Mouse (Mus musculus): ENCODE results near the gene Rere. TPM values are rescaled to one million over a fixed set of nuclear protein-coding genes. Genes with fewer than 3 reads are reported as not detected.

The Rere gene
- polyA plus RNA-seq (2014; fragmentation: Illumina TruSeq; extraction: RNeasy Lipid Tissue Mini Kit (QIAGEN cat#74804); ENCODE audit: low read depth, low replicate concordance) = 28.1 TPM

DNA sequence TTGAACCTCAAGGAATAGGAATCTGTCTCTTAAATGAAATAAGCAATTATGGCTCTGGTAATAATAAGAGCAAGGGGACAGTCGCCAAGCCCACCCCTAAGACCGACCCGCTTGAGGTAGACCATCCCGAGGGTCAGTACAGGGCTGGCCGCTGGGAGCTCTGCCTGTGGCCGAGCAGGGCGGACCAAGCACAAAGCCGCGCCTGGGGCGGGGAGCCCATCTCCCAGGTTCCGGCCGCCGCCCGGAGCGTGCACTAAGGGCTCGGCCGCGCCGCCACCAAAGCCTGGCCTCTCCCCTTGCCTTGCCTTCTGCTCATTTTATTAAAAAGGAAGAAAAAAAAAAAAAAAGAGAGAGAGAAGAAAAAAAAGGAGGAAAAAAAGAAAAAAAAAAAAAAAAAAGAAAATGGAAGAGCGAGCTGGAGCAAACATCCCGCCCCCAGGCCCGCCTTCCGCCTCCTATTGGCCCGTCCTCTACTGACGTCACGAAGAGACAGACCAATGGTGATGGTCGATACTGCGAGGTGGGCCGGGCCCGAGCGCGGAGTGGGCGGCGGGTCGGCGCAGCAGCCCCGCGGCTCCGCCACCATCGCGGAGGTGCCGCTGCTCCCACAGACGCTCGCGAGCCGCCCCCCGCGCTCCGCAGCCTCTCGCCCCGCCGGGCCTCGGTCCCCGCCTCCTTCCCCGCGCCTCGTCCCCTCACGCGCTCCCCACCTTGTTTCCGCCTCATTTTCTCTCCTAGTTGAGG is at the start of gene Rere:
Rere (plus strand) TSS at position 629 of the 744 bp plus-strand sequence.

DNA sequence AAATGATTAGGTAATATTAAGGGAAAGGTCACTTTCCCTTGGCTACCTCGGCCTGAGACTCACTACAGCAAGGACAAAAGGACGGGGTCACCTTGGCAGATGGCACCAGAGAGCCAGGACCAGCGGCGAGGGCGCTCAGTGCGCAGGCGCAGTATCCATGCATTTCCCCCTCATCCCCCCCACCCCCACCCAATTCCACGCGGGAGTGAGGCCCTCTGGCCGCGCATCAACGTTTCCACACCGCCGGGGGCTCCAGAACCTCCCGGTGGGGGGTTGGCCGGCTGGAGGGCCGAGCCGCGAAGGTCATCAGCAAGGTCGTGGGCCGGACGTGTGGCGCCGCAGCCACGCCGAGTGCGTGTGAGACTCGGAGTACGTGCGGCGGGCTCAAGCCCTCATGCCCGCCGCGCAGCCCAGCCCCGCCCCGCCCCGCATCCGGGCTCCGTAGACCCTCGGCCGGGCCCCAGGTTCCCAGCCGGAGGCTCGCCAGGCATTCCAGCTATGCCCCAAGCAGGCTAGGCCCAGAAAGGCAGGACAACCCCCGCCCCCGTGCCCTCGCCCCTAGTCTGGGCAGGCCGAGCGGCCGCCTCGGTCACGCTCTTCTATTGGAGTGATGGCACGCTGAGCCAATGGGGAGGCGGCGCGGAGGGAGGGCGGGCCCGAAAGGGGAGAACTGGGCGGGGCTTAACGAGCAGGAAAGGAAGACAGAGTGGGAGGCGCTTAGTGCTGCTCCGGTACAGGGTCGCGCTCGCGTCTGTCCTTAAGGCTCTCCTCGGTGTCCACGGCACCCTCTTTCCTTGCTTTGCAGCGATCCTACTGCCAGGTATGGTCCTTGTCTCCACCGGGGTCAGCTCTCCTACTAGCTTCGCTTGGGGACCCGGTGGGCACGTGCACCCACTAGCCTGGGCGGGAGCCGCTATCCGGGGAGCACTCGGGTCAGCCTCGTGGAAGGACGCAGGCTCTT is 44.6 kb upstream of the Rere start, which contains the start of gene Eno1:
Eno1 (plus strand) TSS at position 201 of the 961 bp plus-strand sequence.

DNA sequence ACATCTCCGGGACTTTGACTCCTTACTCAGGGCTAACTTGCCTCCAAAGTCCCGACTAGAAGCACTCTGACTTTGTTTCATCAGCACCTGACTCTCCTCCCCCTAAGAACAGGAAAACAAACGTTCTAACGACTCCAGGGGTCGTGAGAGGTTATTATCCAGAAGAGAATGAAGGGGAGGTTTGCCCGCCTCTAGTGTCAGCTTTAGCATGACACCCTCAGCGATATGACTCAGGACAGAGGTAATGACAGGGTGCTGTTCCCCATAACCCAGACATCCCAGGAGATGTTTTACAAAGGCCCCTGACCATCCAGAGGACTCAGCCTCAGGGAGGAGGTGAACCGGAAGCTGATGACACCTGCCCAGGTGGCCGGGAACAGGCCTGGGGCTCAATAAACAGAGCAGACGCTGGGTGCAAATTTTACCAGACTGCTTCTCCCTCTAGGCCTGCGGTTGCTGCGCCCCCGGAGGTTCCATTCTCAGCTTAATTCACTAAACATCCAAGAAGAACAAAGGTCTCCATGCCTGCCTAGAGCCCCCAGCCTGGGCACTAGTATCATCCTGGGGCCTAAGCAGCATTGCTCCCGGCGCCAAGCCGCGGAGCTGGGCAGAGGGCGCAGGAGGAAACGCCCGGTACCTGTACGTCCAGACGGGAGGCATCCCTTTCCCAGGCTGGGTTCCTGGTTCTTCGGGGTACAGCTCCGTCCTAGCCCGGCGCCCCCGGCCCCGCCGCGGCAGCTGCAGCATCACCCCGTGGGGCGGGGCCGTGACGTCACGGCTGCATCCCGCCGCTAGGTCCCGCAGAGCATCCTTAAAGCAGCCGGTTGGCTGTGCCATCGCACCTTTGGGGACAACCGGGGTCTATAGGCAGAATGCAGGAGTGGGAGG is 370.2 kb downstream of the Rere start, which contains the start of gene Slc45a1:
Slc45a1 (minus strand) TSS at position 785 of the 888 bp plus-strand sequence.

Other genes starting within 250 kb of the Rere start
- gene Gpr157, start 194.3 kb upstream of the Rere start, polyA plus RNA-seq (2014; fragmentation: Illumina TruSeq; extraction: RNeasy Lipid Tissue Mini Kit (QIAGEN cat#74804); ENCODE audit: low read depth, low replicate concordance) = 0.20 TPM
- 14.3 TPM for gene Slc2a5, start 162.4 kb upstream of the Rere start, polyA plus RNA-seq (2014; fragmentation: Illumina TruSeq; extraction: RNeasy Lipid Tissue Mini Kit (QIAGEN cat#74804); ENCODE audit: low read depth, low replicate concordance)
- not detected for gene Slc2a7, start 132.7 kb upstream of the Rere start, polyA plus RNA-seq (2014; fragmentation: Illumina TruSeq; extraction: RNeasy Lipid Tissue Mini Kit (QIAGEN cat#74804); ENCODE audit: low read depth, low replicate concordance)
- gene Car6, start 80.3 kb upstream of the Rere start, polyA plus RNA-seq (2014; fragmentation: Illumina TruSeq; extraction: RNeasy Lipid Tissue Mini Kit (QIAGEN cat#74804); ENCODE audit: low read depth, low replicate concordance) = not detected
- gene Eno1, start 44.9 kb upstream of the Rere start, polyA plus RNA-seq (2014; fragmentation: Illumina TruSeq; extraction: RNeasy Lipid Tissue Mini Kit (QIAGEN cat#74804); ENCODE audit: low read depth, low replicate concordance) = 265 TPM

Data from kidney, adult 10 weeks (tissue).